Mouse (Mus musculus) embryonic facial prominence, embryonic 12.5 days (tissue): Measurements from ENCODE around the gene Gp1bb. TPM values are rescaled to one million over a fixed set of nuclear protein-coding genes. Genes with fewer than 3 reads are reported as not detected.

Source experiments
- ATAC-seq: fragments of 200-750 bp; cut with Nextera tagmentation; 2 replicates; pipeline ENCODE4 v1.8.0; 2017; ENCODE audit not compliant: insufficient number of reproducible peaks, insufficient read depth, low FRiP score, low TSS enrichment
- H3K27ac ChIP-seq: fragments of 300-500 bp; sonication (generic); 2 replicates; pipeline ENCODE4 v1.5.1; 2016; ENCODE audit warnings: mild to moderate bottlenecking
- H3K27me3 ChIP-seq: fragments of 300-500 bp; sonication (generic); 2 replicates; pipeline ENCODE4 v1.6.1; 2016; ENCODE audit warnings: mild to moderate bottlenecking, moderate library complexity
- H3K36me3 ChIP-seq: fragments of 300-500 bp; sonication (generic); 2 replicates; pipeline ENCODE4 v1.6.1; 2016; ENCODE audit warnings: mild to moderate bottlenecking
- H3K4me1 ChIP-seq: fragments of 300-500 bp; sonication (generic); 2 replicates; pipeline ENCODE4 v1.6.1; 2016
- H3K4me2 ChIP-seq: fragments of 300-500 bp; sonication (generic); replicated peaks from 2 replicates; pipeline ENCODE4 v1.6.1; 2016; ENCODE audit warnings: mild to moderate bottlenecking, moderate library complexity
- H3K4me3 ChIP-seq: fragments of 300-500 bp; sonication (generic); 2 replicates; pipeline ENCODE4 v1.5.1; 2016; ENCODE audit warnings: mild to moderate bottlenecking
- H3K9ac ChIP-seq: fragments of 300-500 bp; sonication (generic); 2 replicates; pipeline ENCODE4 v1.6.1; 2016; ENCODE audit warnings: mild to moderate bottlenecking, moderate library complexity
- H3K9me3 ChIP-seq: fragments of 300-500 bp; sonication (generic); 2 replicates; pipeline ENCODE4 v1.6.1; 2016; ENCODE audit warnings: mild to moderate bottlenecking, moderate library complexity
- WGBS: fragments of 180-500 bp; shearing (Covaris S2); methylation state at CpG from one replicate; pipeline ENCODE4 v1.1.7; 2016; 5-methylcytosine and 5-hydroxymethylcytosine counted together
- polyA plus RNA-seq: library from polyadenylated mRNA; unstranded; fragments of >200 nt; fragmentation: Nextera tagmentation; extraction: Ambion mirVana; gene quantifications from 2 replicates; pipeline ENCODE4 v1.2.1, GENCODE M21; 2016

Gene Gp1bb
- polyA plus RNA-seq, 1 experiment from 2014 or later = 4.7 TPM

- no peak overlapping the region for H3K4me3 ChIP-seq
- H3K4me1 ChIP-seq = peaks cover 16% of the 10 kb centered on the region; the same call in 1 of the 2 replicates
- H3K4me2 ChIP-seq = no peak overlapping the region
- H3K9me3 ChIP-seq = no peaks in the 10 kb centered on the region
- ATAC-seq = no peak
- H3K36me3 ChIP-seq = no peaks in the 10 kb centered on the region
- 35% methylated on average over 5 of the region's 5 CpGs for WGBS
- H3K9ac ChIP-seq = no peak overlapping the region
- peaks cover 31% of the 10 kb centered on the region for H3K27me3 ChIP-seq
- H3K27ac ChIP-seq = no peak overlapping the region
Observed at GRCm38 (mm10) chr16:18596255-18596654, 25.9 kb downstream of the Gp1bb start.

- H3K36me3 ChIP-seq = no peaks in the 10 kb centered on the region
- no peak overlapping the region for H3K27ac ChIP-seq
- H3K4me3 ChIP-seq = no peak overlapping the region
- peaks cover 54% of the 10 kb centered on the region for H3K27me3 ChIP-seq
- no peak for ATAC-seq
- H3K4me1 ChIP-seq = peaks cover 20% of the 10 kb centered on the region; the same call in 1 of the 2 replicates
- 61% methylated on average over 2 of the region's 2 CpGs for WGBS
- H3K9me3 ChIP-seq = no peaks in the 10 kb centered on the region
- H3K4me2 ChIP-seq = no peak overlapping the region
- no peak overlapping the region for H3K9ac ChIP-seq
Observed at GRCm38 (mm10) chr16:18593930-18594329, 28.3 kb downstream of the Gp1bb start.

GRCm38 (mm10) chr16:18591047-18592018 lies 30.9 kb downstream of the Gp1bb start:
- peaks cover 26% of the 10 kb centered on the region for H3K4me1 ChIP-seq
- WGBS = 1% methylated on average over 59 of the region's 59 CpGs

GRCm38 (mm10) chr16:18589804-18590790 lies 32.1 kb downstream of the Gp1bb start, which contains the start of gene Tbx1:
Gene Tbx1 (minus strand): TSS chr16:18590671.
- WGBS = 2% methylated on average over 48 of the region's 48 CpGs
- Histone ChIP-seq H3K4me1 (peaks cover 28% of the 10 kb centered on the region), H3K36me3 (no peaks in the 10 kb centered on the region), H3K27ac (no peak within 1 kb of the TSS), H3K9me3 (no peaks in the 10 kb centered on the region), H3K27me3 (peaks cover 90% of the 10 kb centered on the region), H3K4me2 (peak within 1 kb of the TSS; percentile 48), H3K4me3 (peak within 1 kb of the TSS; percentile 25), H3K9ac (peak within 1 kb of the TSS; percentile 3; the same call in 1 of the 2 replicates)
- ATAC-seq = no peak

More at GRCm38 (mm10) chr16:18591047-18592018, 30.9 kb downstream of the Gp1bb start:
- Histone ChIP-seq H3K27ac (no peak overlapping the region), H3K4me3 (peak overlapping the region; percentile 25), H3K27me3 (peaks cover 79% of the 10 kb centered on the region), H3K9ac (peak overlapping the region; percentile 3; the same call in 1 of the 2 replicates), H3K36me3 (no peaks in the 10 kb centered on the region), H3K4me2 (peak overlapping the region; percentile 48), H3K9me3 (no peaks in the 10 kb centered on the region)
- no peak for ATAC-seq

GRCm38 (mm10) chr16:18589080-18589621 lies 33.1 kb downstream of the Gp1bb start:
- peaks cover 96% of the 10 kb centered on the region for H3K27me3 ChIP-seq
- whole genome bisulfite sequencing = 19% methylated on average over 9 of the region's 9 CpGs
- H3K9ac ChIP-seq = no peak overlapping the region
- H3K4me2 ChIP-seq = peak overlapping the region; percentile 82
- peaks cover 28% of the 10 kb centered on the region for H3K4me1 ChIP-seq
- H3K9me3 ChIP-seq = no peaks in the 10 kb centered on the region
- 0 out of 2 replicates have a peak overlapping the region, but pooled peaks have one; percentile 53 for H3K4me3 ChIP-seq
- H3K27ac ChIP-seq = no peak overlapping the region
- H3K36me3 ChIP-seq = no peaks in the 10 kb centered on the region
- ATAC-seq = no peak

GRCm38 (mm10) chr16:18588738-18589055 lies 33.5 kb downstream of the Gp1bb start:
- no peaks in the 10 kb centered on the region for H3K36me3 ChIP-seq
- no peak for ATAC-seq
- H3K9ac ChIP-seq = peak overlapping the region; percentile 25; the same call in 1 of the 2 replicates
- H3K27ac ChIP-seq = 0 out of 2 replicates have a peak overlapping the region, but pooled peaks have one; percentile 54
- H3K4me1 ChIP-seq = peaks cover 28% of the 10 kb centered on the region
- WGBS = 4% methylated on average over 31 of the region's 31 CpGs
- peaks cover 97% of the 10 kb centered on the region for H3K27me3 ChIP-seq
- H3K9me3 ChIP-seq = no peaks in the 10 kb centered on the region
- H3K4me3 ChIP-seq = peak overlapping the region; percentile 53; the same call in 1 of the 2 replicates
- peak overlapping the region; percentile 82 for H3K4me2 ChIP-seq

- Histone ChIP-seq H3K27me3 (peaks cover 97% of the 10 kb centered on the region), H3K4me2 (peak overlapping the region; percentile 82), H3K36me3 (no peaks in the 10 kb centered on the region), H3K27ac (0 out of 2 replicates have a peak overlapping the region, but pooled peaks have one; percentile 54), H3K4me3 (peak overlapping the region; percentile 53), H3K4me1 (peaks cover 28% of the 10 kb centered on the region), H3K9me3 (no peaks in the 10 kb centered on the region), H3K9ac (peak overlapping the region; percentile 44; the same call in 1 of the 2 replicates)
- under 1% methylated on average over 57 of the region's 57 CpGs for WGBS
- no peak for ATAC-seq
Observed at GRCm38 (mm10) chr16:18587847-18588737, 34.1 kb downstream of the Gp1bb start.

- no peaks in the 10 kb centered on the region for H3K36me3 ChIP-seq
- H3K27ac ChIP-seq = peak overlapping the region; percentile 77
- peak overlapping the region; percentile 53 for H3K4me3 ChIP-seq
- peak overlapping the region; percentile 72 for H3K9ac ChIP-seq
- peak overlapping the region; percentile 82 for H3K4me2 ChIP-seq
- H3K4me1 ChIP-seq = peaks cover 30% of the 10 kb centered on the region
- no peaks in the 10 kb centered on the region for H3K9me3 ChIP-seq
- ATAC-seq = no peak
- peaks cover 99% of the 10 kb centered on the region for H3K27me3 ChIP-seq
- WGBS = 2% methylated on average over 24 of the region's 62 CpGs
Observed at GRCm38 (mm10) chr16:18586906-18587546, 35.2 kb downstream of the Gp1bb start.

GRCm38 (mm10) chr16:18586076-18586905 lies 35.9 kb downstream of the Gp1bb start:
- H3K4me1 ChIP-seq = peaks cover 30% of the 10 kb centered on the region
- H3K27ac ChIP-seq = peak overlapping the region; percentile 77
- H3K9me3 ChIP-seq = no peaks in the 10 kb centered on the region
- peak overlapping the region; percentile 53 for H3K4me3 ChIP-seq
- no peak for ATAC-seq
- 1% methylated on average over 83 of the region's 83 CpGs for WGBS
- no peaks in the 10 kb centered on the region for H3K36me3 ChIP-seq
- peak overlapping the region; percentile 72 for H3K9ac ChIP-seq
- H3K27me3 ChIP-seq = peaks cover 99% of the 10 kb centered on the region
- peak overlapping the region; percentile 82 for H3K4me2 ChIP-seq
